In genomic region chr4:32989346-32989745, GRCm38 (mm10) we compare ENCODE assay signal across 14 mouse cellular contexts.
"Had no signal": no experiment of that assay in that cellular context is flagged by ENCODE, and none has a peak within 500 bp of the region (broad histone marks: within the 10 kb centered on the region; RNA-seq: fewer than 3 reads in every experiment).

No protein-coding gene starts in this region.

- H3K4me3 ChIP-seq: kidney, embryonic 15.5 days; limb, embryonic 13.5 days; midbrain, embryonic 15.5 days; neural tube, embryonic 12.5 days; stomach, embryonic 15.5 days had no signal

- H3K9ac ChIP-seq: kidney, embryonic 15.5 days; limb, embryonic 13.5 days; liver, embryonic 14.5 days; midbrain, embryonic 15.5 days; neural tube, embryonic 12.5 days; stomach, embryonic 15.5 days had no signal

- DNase-seq: kidney, adult 18-20 months; kidney, postnatal 14 days; left cerebral cortex, postnatal 4 days; lung, adult 18-20 months; lung, postnatal 36 days; retina, postnatal 1 day; right cerebral cortex, postnatal 14 days had no signal

- H3K36me3 ChIP-seq: kidney, embryonic 15.5 days; limb, embryonic 13.5 days; midbrain, embryonic 15.5 days; neural tube, embryonic 12.5 days; stomach, embryonic 15.5 days had no signal

- H3K9me3 ChIP-seq: kidney, embryonic 15.5 days; limb, embryonic 13.5 days; midbrain, embryonic 15.5 days; neural tube, embryonic 12.5 days; stomach, embryonic 15.5 days had no signal

- H3K27me3 ChIP-seq: kidney, embryonic 15.5 days; limb, embryonic 13.5 days; midbrain, embryonic 15.5 days; neural tube, embryonic 12.5 days; stomach, embryonic 15.5 days had no signal

- ATAC-seq: midbrain, embryonic 15.5 days had no signal

- H3K4me1 ChIP-seq: stomach, embryonic 15.5 days had no signal

- H3K4me2 ChIP-seq: kidney, embryonic 15.5 days; limb, embryonic 13.5 days; midbrain, embryonic 11.5 days; midbrain, embryonic 15.5 days; neural tube, embryonic 12.5 days; stomach, embryonic 15.5 days had no signal

- H3K27ac ChIP-seq: kidney, embryonic 15.5 days; limb, embryonic 13.5 days; liver, embryonic 14.5 days; midbrain, embryonic 15.5 days; neural tube, embryonic 12.5 days; stomach, embryonic 15.5 days had no signal
